Mouse (Mus musculus) liver, embryonic 14.5 days (tissue): ENCODE measurements at regions not wholly inside any gene's neighbourhood (a gene's known extent, or its start where the extent isn't known, plus 50 kb on each side); places are given as distances from the start of the nearest gene placed in this dataset.

ENCODE experiments used
- ATAC-seq: fragments of 200-750 bp; cut with Nextera tagmentation; 2 replicates; pipeline ENCODE4 v1.8.0; 2017; ENCODE audit warnings: moderate number of reproducible peaks, mild to moderate bottlenecking, moderate library complexity; ENCODE audit not compliant: insufficient read depth
- DNase-seq, 3 experiments: peaks; one replicate each; pipeline ENCODE4 v3.0.0-alpha.2; 2012 to 2013; ENCODE audit warnings: low read depth in 3 of 3, low spot score in 3 of 3
- H3K27ac ChIP-seq: fragments of 300-500 bp; sonication (generic); 2 replicates; pipeline ENCODE4 v1.5.1; 2014; ENCODE audit warnings: moderate library complexity, mild to moderate bottlenecking, control low read depth, inconsistent platforms
- H3K27me3 ChIP-seq: fragments of 300-500 bp; sonication (generic); 2 replicates; pipeline ENCODE4 v1.6.1; 2014; ENCODE audit warnings: mild to moderate bottlenecking, low read length, moderate library complexity; ENCODE audit not compliant: control insufficient read depth, insufficient read depth
- H3K36me3 ChIP-seq: fragments of 300-500 bp; sonication (generic); replicated peaks from 2 replicates; pipeline ENCODE4 v1.6.1; 2014; ENCODE audit warnings: low read depth; ENCODE audit not compliant: control insufficient read depth, insufficient read depth
- H3K4me1 ChIP-seq, 2 experiments: fragments of 200-500 bp in 1 of 2; fragments of 300-500 bp in 1 of 2; sonication (generic) in 1 of 2; replicated peaks; 2 replicates each; pipeline ENCODE4 v1.6.1; 2012 to 2014; ENCODE audit warnings: antibody characterized with exemption in 1 of 2, inconsistent platforms in 1 of 2, low read length in 1 of 2; ENCODE audit not compliant: control insufficient read depth in 2 of 2, insufficient read depth in 2 of 2
- H3K4me2 ChIP-seq: fragments of 300-500 bp; sonication (generic); 2 replicates; pipeline ENCODE4 v1.6.1; 2014; ENCODE audit warnings: low read depth, mild to moderate bottlenecking, control low read depth, moderate library complexity
- H3K4me3 ChIP-seq, 2 experiments: fragments of 200-500 bp in 1 of 2; fragments of 300-500 bp in 1 of 2; sonication (generic) in 1 of 2; 2 replicates each; pipeline ENCODE4 v1.5.1; 2012 to 2014; ENCODE audit warnings: low read depth in 2 of 2, low read length in 2 of 2, mild to moderate bottlenecking in 2 of 2, control low read depth in 1 of 2, inconsistent platforms in 1 of 2, moderate library complexity in 1 of 2; ENCODE audit not compliant: insufficient read depth in 1 of 2
- H3K9ac ChIP-seq: fragments of 300-500 bp; sonication (generic); replicated peaks from 2 replicates; pipeline ENCODE4 v1.6.1; 2014; ENCODE audit warnings: mild to moderate bottlenecking, control low read depth, moderate library complexity
- H3K9me3 ChIP-seq: fragments of 300-500 bp; sonication (generic); 2 replicates; pipeline ENCODE4 v1.6.1; 2016; ENCODE audit warnings: low read length, mixed read lengths; ENCODE audit not compliant: control insufficient read depth
- CTCF ChIP-seq: IDR thresholded peaks from 2 replicates; pipeline ENCODE4 v1.5.1; 2016; ENCODE audit warnings: antibody characterized with exemption, low read depth, control low read depth
- EP300 ChIP-seq: IDR thresholded peaks from 2 replicates; pipeline ENCODE4 v1.6.1; 2016; ENCODE audit warnings: antibody characterized with exemption, low read depth
- WGBS: fragments of 180-500 bp; shearing (Covaris S2); extraction: QIAGEN DNeasy Blood & Tissue Kit; methylation state at CpG from one replicate; pipeline ENCODE4 v1.1.7; 2014; ENCODE audit not compliant: insufficient replicate concordance; 5-methylcytosine and 5-hydroxymethylcytosine counted together

GRCm38 (mm10) chr5:12116587-12117354, 198.9 kb downstream of the 4933402N22Rik start:
- H3K27me3 ChIP-seq: no peaks in the 10 kb centered on the region
- DNase-seq (no peak), ATAC-seq (no peak)
- H3K4me1 ChIP-seq: no peaks in the 10 kb centered on the region
- H3K36me3 ChIP-seq: no peaks in the 10 kb centered on the region
- H3K27ac ChIP-seq: no peak overlapping the region
- no peaks in the 10 kb centered on the region for H3K9me3 ChIP-seq
- TF ChIP-seq EP300 (no peak), CTCF (no peak)
- no peak overlapping the region for H3K4me2 ChIP-seq
- 46% methylated on average over 5 of the region's 5 CpGs for WGBS
- H3K9ac ChIP-seq: no peak overlapping the region
- H3K4me3 ChIP-seq: no peak overlapping the region

DNA sequence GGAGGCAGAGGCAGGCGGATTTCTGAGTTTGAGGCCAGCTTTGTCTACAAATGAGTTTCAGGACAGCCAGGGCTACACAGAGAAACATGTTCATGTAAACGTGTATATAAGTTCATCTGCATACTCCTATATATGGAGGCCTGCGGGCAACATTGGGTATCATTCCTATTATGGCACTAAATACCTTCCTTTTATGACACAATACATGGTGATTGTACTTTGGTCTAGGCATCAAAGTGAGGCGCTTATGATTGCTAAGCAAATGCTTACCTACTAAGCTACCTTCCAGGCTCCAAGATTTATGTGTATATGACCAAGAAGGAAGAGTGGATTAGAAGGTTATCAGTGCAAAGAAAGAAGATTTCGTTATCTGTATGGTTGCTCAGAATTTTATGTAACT, 207.1 kb downstream of the 4933402N22Rik start:
- 54% methylated on average over 5 of the region's 5 CpGs for WGBS
- Histone ChIP-seq H3K9ac (no peak overlapping the region), H3K4me1 (no peaks in the 10 kb centered on the region), H3K36me3 (no peaks in the 10 kb centered on the region), H3K27me3 (no peaks in the 10 kb centered on the region), H3K4me3 (no peak overlapping the region), H3K9me3 (no peaks in the 10 kb centered on the region), H3K27ac (no peak overlapping the region), H3K4me2 (no peak overlapping the region)
- ATAC-seq (no peak), DNase-seq (no peak)
- TF ChIP-seq CTCF: no peak
- no peak for TF ChIP-seq EP300

- Histone ChIP-seq H3K4me3 (no peak overlapping the region), H3K27ac (no peak overlapping the region), H3K36me3 (no peaks in the 10 kb centered on the region), H3K9ac (no peak overlapping the region), H3K4me1 (no peaks in the 10 kb centered on the region), H3K4me2 (no peak overlapping the region), H3K9me3 (no peaks in the 10 kb centered on the region), H3K27me3 (no peaks in the 10 kb centered on the region)
- ATAC-seq (no peak), DNase-seq (no peak)
- WGBS: 51% methylated on average over 4 of the region's 4 CpGs
- TF ChIP-seq CTCF (no peak), EP300 (no peak)
Observed at GRCm38 (mm10) chr5:12127484-12128265, 209.8 kb downstream of the 4933402N22Rik start.

GRCm38 (mm10) chr5:12138961-12139360, 221.1 kb downstream of the 4933402N22Rik start:
- Histone ChIP-seq H3K4me3 (no peak overlapping the region), H3K27me3 (no peaks in the 10 kb centered on the region), H3K4me1 (no peaks in the 10 kb centered on the region), H3K27ac (no peak overlapping the region), H3K36me3 (no peaks in the 10 kb centered on the region), H3K4me2 (no peak overlapping the region), H3K9me3 (no peaks in the 10 kb centered on the region), H3K9ac (no peak overlapping the region)
- TF ChIP-seq CTCF (no peak), EP300 (no peak)
- no peak for ATAC-seq
- no peak for DNase-seq

GRCm38 (mm10) chr5:12153295-12153694, 229.9 kb upstream of the Sema3d start:
- ATAC-seq (no peak), DNase-seq (no peak)
- TF ChIP-seq EP300 (no peak), CTCF (no peak)
- Histone ChIP-seq H3K27ac (no peak overlapping the region), H3K36me3 (no peaks in the 10 kb centered on the region), H3K9ac (no peak overlapping the region), H3K27me3 (no peaks in the 10 kb centered on the region), H3K9me3 (no peaks in the 10 kb centered on the region), H3K4me1 (no peaks in the 10 kb centered on the region), H3K4me2 (no peak overlapping the region), H3K4me3 (no peak overlapping the region)
- 45% methylated on average over 4 of the region's 4 CpGs for WGBS
